ENCODE assay signal across 4 mouse cellular contexts in the genomic region with DNA sequence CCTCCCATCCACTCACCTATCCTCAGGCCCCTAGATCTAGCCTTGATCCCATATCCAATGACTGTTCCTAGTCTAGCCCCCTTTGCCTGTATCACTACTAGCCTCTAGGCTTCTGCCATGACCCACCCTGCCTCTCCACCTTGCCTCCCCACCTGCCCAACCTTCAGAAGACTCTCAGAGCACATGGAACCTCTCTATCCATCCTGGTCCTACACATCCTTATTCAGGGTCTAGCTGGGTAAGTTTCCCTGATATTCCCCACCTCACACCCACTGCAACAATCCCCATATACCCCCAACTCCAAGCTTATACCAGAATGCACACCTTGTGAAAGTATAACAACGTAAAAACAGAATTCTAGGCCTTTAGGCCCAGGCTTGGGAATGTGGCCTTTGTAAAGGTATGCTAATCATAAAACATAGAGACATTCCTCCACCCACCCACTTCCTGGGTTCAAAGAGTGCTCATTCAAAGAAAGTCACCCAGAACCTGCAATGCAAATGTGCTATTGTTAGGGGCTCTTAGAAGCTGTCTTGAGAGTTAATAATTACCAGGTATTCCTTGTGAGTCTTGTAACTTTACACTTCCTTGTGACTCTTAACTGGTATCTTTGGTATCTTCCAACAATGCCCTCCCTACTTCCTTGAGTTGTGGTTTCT. TPM values are rescaled to one million over a fixed set of nuclear protein-coding genes. Genes with fewer than 3 reads are reported as not detected.
"Had no signal": no experiment of that assay in that cellular context is flagged by ENCODE, and none has a peak within 500 bp of the region (broad histone marks: within the 10 kb centered on the region; RNA-seq: fewer than 3 reads in every experiment).

No protein-coding gene starts in this region.

RNA-seq across cellular contexts. Expression of gene Naip5, which starts 25.5 kb away (rescaled TPM):
- polyA plus RNA-seq: erythroblast, embryonic 14.5 days; forebrain, embryonic 12.5 days had no signal

RNA-seq across cellular contexts. Expression of gene Naip6, which starts 45.9 kb away (rescaled TPM):
- polyA plus RNA-seq: embryonic facial prominence, embryonic 11.5 days; erythroblast, embryonic 14.5 days; forebrain, embryonic 14.5 days had no signal
